Mouse (Mus musculus) layer of hippocampus, adult 18-20 months (tissue): ENCODE measurements around the gene Prkag3. TPM values are rescaled to one million over a fixed set of nuclear protein-coding genes. Genes with fewer than 3 reads are reported as not detected.

ENCODE experiments used
- DNase-seq, 2 experiments: peaks; one replicate each; pipeline ENCODE4 v3.0.0; 2022; ENCODE audit warnings: low spot score in 2 of 2
- long read RNA-seq: library from polyadenylated mRNA; stranded (forward); transcript quantifications from one replicate; pipeline ENCODE4 v2.0.0, GENCODE M21; 2021
- total RNA-seq, 2 experiments: library from RNA; stranded (reverse); gene quantifications; 2 replicates each; pipeline ENCODE4 v1.2.3; 2021

Gene Prkag3
- total RNA-seq = under 1 TPM; 0.28 to 0.30 TPM
- long read RNA-seq = 0 reads

DNA sequence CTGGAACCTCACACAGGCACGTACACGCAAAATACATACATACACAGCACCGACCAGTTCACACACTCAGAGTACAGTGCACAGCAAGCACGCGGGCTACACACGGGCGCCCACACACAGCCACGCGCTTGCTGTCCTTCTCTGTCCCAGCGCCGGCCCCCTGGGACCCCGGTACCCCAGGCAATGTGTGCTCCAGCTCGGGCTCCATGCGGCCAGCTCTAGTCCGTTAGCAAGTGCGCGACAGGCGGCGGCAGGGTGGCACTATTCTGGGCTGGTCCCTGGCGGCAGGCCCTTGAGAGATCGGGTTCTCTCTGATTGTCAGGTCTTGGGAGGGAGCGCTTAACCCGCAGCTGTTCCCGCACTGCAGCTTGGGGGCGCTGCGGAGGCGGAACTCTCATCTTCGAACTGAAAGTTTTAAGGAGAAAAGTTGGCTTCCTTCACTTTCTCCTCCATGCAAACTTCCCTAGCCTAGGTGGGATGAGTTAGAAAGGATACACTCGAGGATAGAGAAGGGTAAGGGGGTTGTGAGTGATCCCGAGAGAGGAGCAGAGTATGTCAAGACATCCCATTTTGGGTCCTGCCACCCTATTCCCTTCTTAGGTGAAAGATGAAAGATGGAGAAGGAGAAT lies at the start of gene Prkag3:
Prkag3 (minus strand) TSS at position 579 of the 629 bp plus-strand sequence.
- DNase-seq = peak in 1 of 2 experiments; percentile 54

DNA sequence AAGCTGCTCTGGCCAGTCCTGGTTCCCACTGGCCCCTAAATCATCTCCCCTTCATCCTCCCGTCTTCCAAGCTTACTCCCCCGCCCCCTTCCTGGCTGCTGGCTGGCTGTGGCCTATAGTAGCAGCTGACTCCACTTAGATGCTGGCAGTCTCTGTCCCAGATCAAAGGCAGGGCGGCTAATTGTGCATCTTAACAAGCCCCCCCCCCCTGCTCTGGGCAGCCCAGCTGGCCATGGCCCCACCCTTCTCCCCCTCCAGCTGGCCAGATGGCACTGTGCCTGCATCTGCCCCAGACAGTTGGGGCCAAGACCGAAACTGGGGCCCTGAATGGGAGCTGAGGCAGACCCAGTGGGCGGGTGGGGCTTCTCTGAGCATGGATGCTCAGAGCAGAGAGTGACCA lies 48.4 kb upstream of the Prkag3 start:
- peak in 1 of 2 experiments; percentile 30 for DNase-seq

DNA sequence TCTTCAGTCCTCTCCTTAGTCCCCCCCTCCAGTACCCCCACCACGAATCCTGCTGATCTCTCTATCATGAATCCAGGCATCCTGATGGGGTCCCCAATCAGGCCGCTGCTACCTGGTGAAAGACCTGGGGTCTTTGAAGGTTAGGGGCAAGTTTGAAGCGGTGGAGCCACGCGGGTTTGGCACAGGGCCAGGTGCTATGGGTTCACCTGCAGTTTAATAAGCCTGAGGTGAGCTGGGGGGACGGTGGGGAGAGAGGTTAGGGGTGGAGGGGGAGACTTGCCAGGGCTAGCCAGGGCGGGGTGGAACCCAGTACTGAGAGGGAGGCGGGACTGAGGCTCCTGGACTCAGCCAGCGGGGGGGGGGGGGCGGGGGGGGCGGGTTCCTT lies 46.1 kb upstream of the Prkag3 start:
- no peak for DNase-seq

- no peak for DNase-seq
Observed at GRCm38 (mm10) chr1:74794487-74795144, 45.6 kb upstream of the Prkag3 start.

DNA sequence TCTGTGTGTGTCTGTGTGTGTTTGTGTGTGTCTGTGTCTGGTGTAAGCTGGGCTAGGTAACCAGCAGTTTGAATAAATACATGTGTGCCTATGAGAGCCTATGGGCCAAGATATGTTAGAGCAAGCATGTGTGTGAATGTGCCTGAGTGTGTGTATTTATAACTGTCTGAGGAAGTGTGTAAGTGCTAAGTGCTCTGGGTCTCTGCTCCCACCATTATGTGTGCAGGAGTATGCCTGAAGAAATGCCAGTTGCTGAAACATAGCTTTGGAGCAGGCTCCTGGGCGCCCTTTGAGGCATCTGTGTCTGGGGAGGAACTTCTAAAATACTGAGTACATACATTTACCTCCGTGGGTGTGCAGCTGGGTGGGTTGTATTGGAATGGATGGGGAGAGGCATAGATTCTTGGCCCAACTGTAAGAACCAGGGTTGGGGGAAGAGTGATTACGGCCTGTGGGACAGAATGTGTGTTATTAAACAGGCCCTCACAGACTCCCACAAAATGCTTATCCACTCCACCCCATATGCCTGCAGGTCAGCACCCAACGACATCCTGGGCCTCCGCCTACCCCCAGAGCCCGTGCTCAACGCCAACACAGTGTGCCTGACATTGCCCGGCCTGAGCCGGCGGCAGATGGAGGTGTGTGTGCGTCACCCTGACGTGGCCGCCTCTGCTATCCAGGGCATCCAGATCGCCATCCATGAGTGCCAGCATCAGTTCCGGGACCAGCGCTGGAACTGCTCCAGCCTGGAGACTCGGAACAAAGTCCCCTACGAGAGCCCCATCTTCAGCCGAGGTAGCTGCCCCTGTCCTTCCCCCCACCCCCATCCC lies 44.0 kb upstream of the Prkag3 start:
- DNase-seq = no peak

GRCm38 (mm10) chr1:74791249-74791648 lies 42.2 kb upstream of the Prkag3 start, which contains the start of gene Wnt10a:
Wnt10a (plus strand) TSS chr1:74791516.
- DNase-seq = no peak

GRCm38 (mm10) chr1:74790095-74790494 lies 41.1 kb upstream of the Prkag3 start:
- DNase-seq = no peak

GRCm38 (mm10) chr1:74788603-74789176 lies 39.7 kb upstream of the Prkag3 start:
- no peak for DNase-seq

- DNase-seq = peak in 1 of 2 experiments; percentile 94
Observed at GRCm38 (mm10) chr1:74787846-74788245, 38.8 kb upstream of the Prkag3 start.

DNA sequence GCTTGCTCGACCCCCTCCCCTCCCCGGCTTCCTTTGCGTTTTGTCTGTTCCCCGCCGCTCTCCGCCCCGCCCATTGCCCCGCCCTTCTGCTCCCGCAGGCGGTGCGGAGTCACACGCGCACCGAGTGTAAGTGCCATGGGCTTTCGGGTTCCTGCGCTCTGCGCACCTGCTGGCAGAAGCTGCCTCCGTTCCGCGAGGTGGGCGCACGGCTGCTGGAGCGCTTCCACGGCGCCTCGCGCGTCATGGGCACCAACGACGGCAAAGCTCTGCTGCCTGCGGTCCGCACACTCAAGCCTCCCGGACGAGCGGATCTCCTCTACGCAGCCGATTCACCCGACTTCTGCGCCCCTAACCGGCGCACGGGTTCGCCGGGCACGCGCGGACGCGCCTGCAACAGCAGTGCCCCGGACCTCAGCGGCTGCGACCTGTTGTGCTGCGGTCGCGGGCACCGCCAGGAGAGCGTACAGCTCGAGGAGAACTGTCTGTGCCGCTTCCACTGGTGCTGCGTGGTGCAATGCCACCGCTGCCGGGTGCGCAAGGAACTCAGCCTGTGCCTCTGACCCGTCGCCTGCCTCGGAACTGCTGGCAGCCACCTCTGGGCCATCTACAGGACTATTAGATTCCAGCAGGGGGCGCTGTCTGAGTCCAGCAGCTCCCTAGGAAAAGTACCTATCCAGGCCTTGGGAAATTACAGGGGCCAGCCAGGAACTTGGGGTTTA lies 35.2 kb upstream of the Prkag3 start:
- DNase-seq = peak in 1 of 2 experiments; percentile 58

DNA sequence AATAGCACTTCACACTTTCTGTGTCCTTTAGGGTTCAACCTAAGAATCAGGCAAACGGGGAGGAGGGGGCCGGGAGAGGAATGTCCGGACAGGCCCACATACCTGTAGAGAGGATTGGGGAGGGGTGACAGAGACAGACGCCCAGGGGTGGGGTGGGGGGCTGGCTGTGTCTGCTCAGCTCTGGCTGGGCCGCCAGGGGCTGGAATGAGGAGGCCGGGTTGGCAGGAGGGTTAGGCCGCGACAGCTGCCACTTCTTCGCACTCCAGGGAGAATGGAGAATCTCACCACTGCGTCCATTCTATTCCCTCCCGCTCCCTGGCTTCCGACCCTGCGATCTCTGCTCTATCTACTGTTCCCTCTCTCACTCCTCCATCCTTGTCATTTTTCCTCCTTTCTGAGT lies 34.5 kb upstream of the Prkag3 start:
- no peak for DNase-seq

- no peak for DNase-seq
Observed at GRCm38 (mm10) chr1:74782045-74782444, 33.0 kb upstream of the Prkag3 start.

GRCm38 (mm10) chr1:74778934-74779486 lies 30.0 kb upstream of the Prkag3 start:
- DNase-seq = no peak

DNA sequence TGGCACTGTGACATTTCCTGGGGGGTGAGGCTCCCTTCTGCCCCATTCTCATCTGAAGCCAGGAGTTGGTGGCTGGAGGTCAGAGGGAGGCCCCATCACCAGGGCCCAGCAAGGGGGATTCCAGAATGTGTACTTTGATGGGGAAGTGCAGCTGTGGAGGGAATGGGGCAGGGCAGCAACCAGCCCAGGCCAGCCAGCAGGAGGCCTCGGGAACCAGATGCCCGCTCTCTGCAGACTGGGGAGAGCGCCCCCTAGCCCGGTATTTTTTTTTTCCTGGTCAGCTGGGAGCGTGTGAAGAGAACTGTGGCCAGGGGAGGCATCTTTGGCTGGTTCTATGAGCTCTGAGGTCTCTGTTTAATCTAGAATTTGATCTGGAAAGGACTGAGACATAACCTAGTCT lies 26.8 kb upstream of the Prkag3 start:
- no peak for DNase-seq

DNA sequence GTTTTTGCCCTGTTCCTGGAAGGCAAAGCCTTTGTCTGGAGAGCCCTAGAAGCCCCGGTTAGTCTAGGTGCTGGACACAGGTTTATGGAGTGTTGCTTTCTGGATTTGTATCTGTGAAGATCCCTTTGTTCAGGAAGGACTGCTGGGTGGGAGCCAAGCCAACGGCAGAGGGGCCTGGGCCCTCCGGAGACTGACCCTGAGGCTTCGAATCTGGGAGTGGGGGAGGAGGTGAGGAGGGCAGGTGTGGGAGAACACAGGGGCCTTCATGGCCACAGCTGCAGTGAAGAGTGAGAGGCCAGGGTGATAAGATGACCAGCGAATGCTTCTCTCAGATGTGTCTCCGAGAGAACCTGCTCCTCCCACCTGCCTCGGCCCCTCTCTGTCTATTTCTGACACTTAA lies 25.0 kb upstream of the Prkag3 start:
- no peak for DNase-seq

DNA sequence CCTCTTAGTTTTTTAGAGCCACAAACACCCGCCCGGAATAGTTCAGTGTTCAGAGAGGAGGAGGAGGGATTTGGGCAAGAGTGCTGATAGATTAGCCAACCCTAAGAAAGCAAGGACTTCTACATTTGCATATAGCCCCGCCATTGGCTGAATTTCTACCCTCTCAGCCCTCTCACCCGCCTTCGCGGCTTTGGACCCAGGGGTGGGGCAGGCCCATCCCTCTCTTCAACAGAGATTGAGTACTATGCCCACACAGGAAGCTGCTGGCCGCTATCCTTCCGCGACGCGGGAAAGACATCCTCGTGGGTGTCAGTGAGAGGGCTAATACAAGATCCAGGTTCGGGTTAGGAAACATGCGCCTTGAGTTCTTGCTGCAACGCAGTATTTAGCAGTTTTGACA lies 24.1 kb upstream of the Prkag3 start:
- peak; percentile 37 to 55 for DNase-seq

DNA sequence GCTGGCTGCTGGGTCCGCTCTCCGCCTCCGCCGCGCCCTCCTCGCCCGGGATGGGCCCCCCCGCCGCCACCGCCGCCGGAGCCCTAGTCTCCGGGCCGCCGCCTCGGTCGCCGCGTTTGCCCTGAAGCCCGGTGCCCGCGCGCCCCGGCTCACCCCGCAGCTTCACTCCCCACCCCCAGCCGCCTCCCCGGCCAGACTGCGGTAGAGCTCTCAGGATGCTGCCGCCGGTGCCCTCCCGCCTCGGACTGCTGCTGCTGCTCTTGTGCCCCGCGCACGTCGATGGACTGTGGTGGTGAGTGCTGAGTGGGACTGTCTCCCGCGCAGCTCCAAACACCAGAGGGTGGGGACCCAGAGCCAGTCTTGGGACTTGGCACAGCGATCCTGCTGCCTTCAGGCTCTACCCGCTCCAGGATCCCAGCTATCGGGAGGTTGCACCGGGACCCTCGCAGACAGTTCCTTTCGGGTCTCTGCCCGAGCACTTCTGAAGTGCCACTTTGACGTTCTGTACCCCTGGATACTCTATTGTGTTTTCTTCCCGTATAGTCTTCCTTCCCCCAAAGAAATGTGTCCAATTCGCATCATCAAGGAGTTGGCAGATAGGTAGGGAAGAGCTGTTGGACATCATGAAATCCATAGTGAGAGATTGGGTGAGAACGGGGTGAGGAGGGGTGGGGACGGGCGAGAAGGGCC lies 23.1 kb upstream of the Prkag3 start:
- DNase-seq = no peak

DNA sequence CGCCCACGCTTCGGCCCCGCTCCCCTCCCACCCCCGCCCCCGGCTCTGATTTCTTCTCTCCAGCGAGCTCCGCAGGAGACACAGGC lies 22.7 kb upstream of the Prkag3 start, which contains the start of gene Wnt6:
Wnt6 (plus strand) TSS at position 48 of the 86 bp plus-strand sequence.
- no peak for DNase-seq

DNA sequence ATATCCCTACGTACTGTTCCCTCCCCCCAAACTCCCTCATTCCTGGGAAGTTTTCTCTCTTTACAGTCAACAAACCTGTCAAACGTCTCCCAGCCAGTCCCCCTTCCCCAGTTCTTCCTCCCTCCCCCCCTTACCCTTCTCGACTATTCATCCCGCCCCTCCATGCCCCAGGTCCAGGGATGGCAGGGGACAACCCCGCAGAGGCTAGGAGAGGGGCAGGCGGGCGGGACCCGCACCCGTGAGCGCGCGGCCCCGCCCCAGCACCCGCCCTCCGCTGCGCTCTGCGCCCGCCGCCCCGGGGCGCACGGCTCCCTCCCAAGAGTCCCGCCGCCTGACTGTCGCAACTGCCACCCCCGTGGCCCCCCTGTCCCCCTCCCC lies 22.4 kb upstream of the Prkag3 start:
- no peak for DNase-seq

DNA sequence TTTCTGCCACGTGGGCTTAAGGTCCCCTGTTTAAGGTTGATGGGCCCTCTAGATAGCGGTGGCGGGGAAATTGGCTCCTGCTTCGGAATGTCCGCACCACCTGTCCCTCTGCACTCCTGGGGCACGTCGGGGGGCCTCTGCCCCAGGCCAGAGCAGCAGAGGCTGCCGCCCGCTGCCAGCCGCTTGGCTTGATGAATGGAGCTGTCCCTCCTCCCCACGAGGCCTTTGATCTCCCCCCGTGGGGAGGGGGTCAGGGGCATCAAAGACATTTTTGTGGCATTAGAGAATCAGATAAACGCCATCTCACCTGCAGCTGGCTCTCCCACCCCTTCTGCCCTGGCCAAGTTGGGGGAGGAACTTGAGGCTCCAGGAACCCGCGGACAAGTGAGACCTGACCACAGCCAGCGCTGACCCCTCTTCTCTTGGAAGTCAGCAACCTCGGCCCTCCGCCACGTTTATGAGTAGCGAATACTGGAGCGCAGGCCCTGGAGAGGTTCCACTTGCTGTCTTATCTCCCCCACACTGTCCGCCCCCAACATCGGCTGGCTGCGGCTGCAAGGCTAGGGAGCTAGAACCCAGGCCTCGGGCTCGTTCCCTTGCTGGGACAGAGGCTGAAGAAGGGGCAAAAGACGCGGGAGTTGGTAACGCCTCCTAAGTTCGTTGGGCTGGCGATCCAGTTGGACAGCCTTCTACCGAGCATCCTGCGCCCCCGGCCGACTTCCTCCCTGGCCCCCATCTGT lies 21.9 kb upstream of the Prkag3 start:
- DNase-seq = no peak
